Mouse (Mus musculus) MEL (cell line): ENCODE results near the gene Tmem8. TPM values are rescaled to one million over a fixed set of nuclear protein-coding genes. Genes with fewer than 3 reads are reported as not detected.

Experiments used
- DNase-seq: peaks from one replicate; pipeline ENCODE4 v3.0.0; 2011; ENCODE audit warnings: low read depth, low spot score
- H3K27ac ChIP-seq: 2 replicates; pipeline ENCODE4 v1.5.1; 2012; ENCODE audit warnings: low read depth, mild to moderate bottlenecking, control low read depth, low read length, moderate library complexity; ENCODE audit not compliant: control insufficient read depth
- H3K27me3 ChIP-seq, 2 experiments: fragments of 150-350 bp in 1 of 2; sonication (generic) in 1 of 2; 2 replicates each; pipeline ENCODE4 v1.6.1; 2012; ENCODE audit warnings: low read length in 2 of 2, mild to moderate bottlenecking in 2 of 2, improper control_type of control experiment in 1 of 2, moderate library complexity in 1 of 2; ENCODE audit not compliant: insufficient read depth in 2 of 2, control insufficient read depth in 1 of 2
- H3K36me3 ChIP-seq, 2 experiments: 2 replicates each; pipeline ENCODE4 v1.6.1; 2012 to 2014; ENCODE audit warnings: low read length in 2 of 2, improper control_type of control experiment in 1 of 2, inconsistent platforms in 1 of 2, mild to moderate bottlenecking in 1 of 2; ENCODE audit not compliant: insufficient read depth in 2 of 2, control insufficient read depth in 1 of 2
- H3K4me1 ChIP-seq, 2 experiments: fragments of 150-350 bp in 1 of 2; sonication (generic) in 1 of 2; 2 replicates each; pipeline ENCODE4 v1.6.1; 2012; ENCODE audit warnings: low read length in 2 of 2, improper control_type of control experiment in 1 of 2, mild to moderate bottlenecking in 1 of 2; ENCODE audit not compliant: insufficient read depth in 2 of 2, control insufficient read depth in 1 of 2
- H3K4me3 ChIP-seq, 2 experiments: fragments of 150-350 bp in 1 of 2; sonication (generic) in 1 of 2; 2 replicates each; pipeline ENCODE4 v1.5.1; 2012; ENCODE audit warnings: low read depth in 2 of 2, low read length in 2 of 2, mild to moderate bottlenecking in 2 of 2, moderate library complexity in 2 of 2, control low read depth in 1 of 2, improper control_type of control experiment in 1 of 2; ENCODE audit not compliant: control insufficient read depth in 1 of 2, insufficient read depth in 1 of 2
- H3K79me2 ChIP-seq: 2 replicates; pipeline ENCODE4 v1.6.1; 2012; ENCODE audit warnings: mild to moderate bottlenecking, low read length, moderate library complexity; ENCODE audit not compliant: control insufficient read depth, poor library complexity, insufficient read depth
- H3K9ac ChIP-seq: 2 replicates; pipeline ENCODE4 v1.6.1; 2012; ENCODE audit warnings: low read depth, mild to moderate bottlenecking, control low read depth, low read length, moderate library complexity; ENCODE audit not compliant: control insufficient read depth, poor library complexity, severe bottlenecking
- H3K9me3 ChIP-seq: fragments of 150-350 bp; sonication (generic); replicated peaks from 2 replicates; pipeline ENCODE4 v1.6.1; 2012; ENCODE audit warnings: mild to moderate bottlenecking, low read length, improper control_type of control experiment, moderate library complexity; ENCODE audit not compliant: insufficient read depth
- BHLHE40 ChIP-seq: IDR thresholded peaks from 2 replicates; pipeline ENCODE4 v1.6.1; 2012; ENCODE audit warnings: low read depth, mild to moderate bottlenecking, inconsistent platforms, low read length, improper control_type of control experiment, borderline replicate concordance
- CHD2 ChIP-seq: IDR thresholded peaks from 2 replicates; pipeline ENCODE4 v1.6.1; 2011; ENCODE audit warnings: low read length, improper control_type of control experiment
- CTCF ChIP-seq, 3 experiments: IDR thresholded peaks in 2 of 3; conservative IDR thresholded peaks in 1 of 3; 2 replicates each; pipeline ENCODE4 v1.5.1; 2011 to 2012; ENCODE audit warnings: low read length in 3 of 3, low read depth in 2 of 3, mild to moderate bottlenecking in 2 of 3, improper control_type of control experiment in 1 of 3, inconsistent platforms in 1 of 3, mixed read lengths in 1 of 3, moderate library complexity in 1 of 3; ENCODE audit not compliant: control insufficient read depth in 1 of 3, insufficient read depth in 1 of 3, poor library complexity in 1 of 3, severe bottlenecking in 1 of 3
- GABPA ChIP-seq: IDR thresholded peaks from 2 replicates; pipeline ENCODE4 v1.6.1; 2012; ENCODE audit warnings: low read depth, mild to moderate bottlenecking, inconsistent platforms, low read length, improper control_type of control experiment, moderate library complexity
- HCFC1 ChIP-seq: IDR thresholded peaks from 2 replicates; pipeline ENCODE4 v1.6.1; 2012; ENCODE audit warnings: low read depth, mild to moderate bottlenecking, inconsistent platforms, low read length, improper control_type of control experiment, moderate library complexity
- JUND ChIP-seq: IDR thresholded peaks from 2 replicates; pipeline ENCODE4 v1.6.1; 2011; ENCODE audit warnings: low read depth, mild to moderate bottlenecking, improper control_type of control experiment, low read length
- MAFK ChIP-seq: IDR thresholded peaks from 2 replicates; pipeline ENCODE4 v1.6.1; 2011; ENCODE audit warnings: low read depth, mild to moderate bottlenecking, low read length, improper control_type of control experiment, borderline replicate concordance
- MAX ChIP-seq: IDR thresholded peaks from 2 replicates; pipeline ENCODE4 v1.6.1; 2011; ENCODE audit warnings: low read length, improper control_type of control experiment
- MAZ ChIP-seq: IDR thresholded peaks from 2 replicates; pipeline ENCODE4 v1.6.1; 2012; ENCODE audit warnings: low read depth, mild to moderate bottlenecking, inconsistent platforms, low read length, improper control_type of control experiment
- MEF2A ChIP-seq: IDR thresholded peaks from 2 replicates; pipeline ENCODE4 v1.6.1; 2014; ENCODE audit warnings: low read depth, mild to moderate bottlenecking, inconsistent platforms, low read length, improper control_type of control experiment; ENCODE audit not compliant: poor library complexity, insufficient replicate concordance, severe bottlenecking; ENCODE audit errors: extremely low read depth
- MXI1 ChIP-seq: IDR thresholded peaks from 2 replicates; pipeline ENCODE4 v1.6.1; 2011; ENCODE audit warnings: mild to moderate bottlenecking, low read depth, low read length, improper control_type of control experiment
- MYB ChIP-seq: IDR thresholded peaks from 2 replicates; pipeline ENCODE4 v1.6.1; 2011; ENCODE audit warnings: mild to moderate bottlenecking, low read depth, low read length, improper control_type of control experiment
- MYC ChIP-seq: IDR thresholded peaks from 2 replicates; pipeline ENCODE4 v1.6.1; 2011; ENCODE audit warnings: low read depth, mild to moderate bottlenecking, low read length, improper control_type of control experiment, moderate library complexity
- NELFE ChIP-seq: IDR thresholded peaks from 2 replicates; pipeline ENCODE4 v1.6.1; 2011; ENCODE audit warnings: low read depth, low read length, improper control_type of control experiment
- NRF1 ChIP-seq: IDR thresholded peaks from 2 replicates; pipeline ENCODE4 v1.6.1; 2014; ENCODE audit warnings: low read depth, mild to moderate bottlenecking, inconsistent platforms, low read length, improper control_type of control experiment, moderate library complexity; ENCODE audit not compliant: poor library complexity, insufficient read depth, severe bottlenecking
- POLR2A ChIP-seq, 2 experiments: IDR thresholded peaks; 2 replicates each; pipeline ENCODE4 v1.6.1; 2011 to 2012; ENCODE audit warnings: low read length in 2 of 2, mild to moderate bottlenecking in 2 of 2, control low read depth in 1 of 2, improper control_type of control experiment in 1 of 2, low read depth in 1 of 2, moderate library complexity in 1 of 2; ENCODE audit not compliant: control insufficient read depth in 1 of 2, insufficient read depth in 1 of 2, poor library complexity in 1 of 2
- POLR2AphosphoS2 ChIP-seq: IDR thresholded peaks from 2 replicates; pipeline ENCODE4 v1.6.1; 2011; ENCODE audit warnings: low read length, improper control_type of control experiment
- RAD21 ChIP-seq: IDR thresholded peaks from 2 replicates; pipeline ENCODE4 v1.6.1; 2011; ENCODE audit warnings: mild to moderate bottlenecking, low read depth, low read length, improper control_type of control experiment
- RCOR1 ChIP-seq: IDR thresholded peaks from 2 replicates; pipeline ENCODE4 v1.6.1; 2012; ENCODE audit warnings: low read depth, mild to moderate bottlenecking, inconsistent platforms, low read length, improper control_type of control experiment
- SIN3A ChIP-seq: IDR thresholded peaks from 2 replicates; pipeline ENCODE4 v1.6.1; 2012; ENCODE audit warnings: low read length, improper control_type of control experiment, inconsistent platforms
- SMC3 ChIP-seq: IDR thresholded peaks from 2 replicates; pipeline ENCODE4 v1.6.1; 2011; ENCODE audit warnings: low read depth, low read length, improper control_type of control experiment
- TCF12 ChIP-seq: IDR thresholded peaks from 2 replicates; pipeline ENCODE4 v1.6.1; 2014; ENCODE audit warnings: low read depth, mild to moderate bottlenecking, inconsistent platforms, low read length, improper control_type of control experiment, moderate library complexity
- UBTF ChIP-seq: IDR thresholded peaks from 2 replicates; pipeline ENCODE4 v1.6.1; 2012; ENCODE audit warnings: low read depth, mild to moderate bottlenecking, inconsistent platforms, low read length, improper control_type of control experiment, moderate library complexity, borderline replicate concordance; ENCODE audit not compliant: insufficient read depth
- USF2 ChIP-seq, 2 experiments: IDR thresholded peaks; 2 replicates each; pipeline ENCODE4 v1.6.1; 2011 to 2012; ENCODE audit warnings: improper control_type of control experiment in 2 of 2, low read length in 2 of 2, borderline replicate concordance in 1 of 2, inconsistent platforms in 1 of 2, low read depth in 1 of 2, mild to moderate bottlenecking in 1 of 2; ENCODE audit not compliant: insufficient read depth in 1 of 2
- ZC3H11A ChIP-seq: IDR thresholded peaks from 2 replicates; pipeline ENCODE4 v1.6.1; 2012; ENCODE audit warnings: low read depth, mild to moderate bottlenecking, inconsistent platforms, low read length, improper control_type of control experiment
- ZNF384 ChIP-seq: IDR thresholded peaks from 2 replicates; pipeline ENCODE4 v1.6.1; 2012; ENCODE audit warnings: low read depth, mild to moderate bottlenecking, inconsistent platforms, low read length, improper control_type of control experiment
- polyA plus RNA-seq, 2 experiments: library from polyadenylated mRNA; stranded (reverse) in 1 of 2; unstranded in 1 of 2; fragments of >175 nt in 1 of 2; fragments of >200 nt in 1 of 2; gene quantifications; 2 replicates each; pipeline versions ENCODE4 v1.2.1 to v1.2.4; 2012; ENCODE audit warnings: low replicate concordance in 2 of 2, low read depth in 1 of 2; ENCODE audit not compliant: insufficient read length in 2 of 2, insufficient read depth in 1 of 2, missing spikeins in 1 of 2
- total RNA-seq: library from RNA; depleted of rRNA; stranded (reverse); fragments of 300-350 nt; gene quantifications from 2 replicates; pipeline ENCODE4 v1.2.3, GENCODE M21; 2012

Gene Tmem8
- total and polyA plus RNA-seq, 3 experiments: 4.7 to 16.7 TPM; not detected in 1

DNA sequence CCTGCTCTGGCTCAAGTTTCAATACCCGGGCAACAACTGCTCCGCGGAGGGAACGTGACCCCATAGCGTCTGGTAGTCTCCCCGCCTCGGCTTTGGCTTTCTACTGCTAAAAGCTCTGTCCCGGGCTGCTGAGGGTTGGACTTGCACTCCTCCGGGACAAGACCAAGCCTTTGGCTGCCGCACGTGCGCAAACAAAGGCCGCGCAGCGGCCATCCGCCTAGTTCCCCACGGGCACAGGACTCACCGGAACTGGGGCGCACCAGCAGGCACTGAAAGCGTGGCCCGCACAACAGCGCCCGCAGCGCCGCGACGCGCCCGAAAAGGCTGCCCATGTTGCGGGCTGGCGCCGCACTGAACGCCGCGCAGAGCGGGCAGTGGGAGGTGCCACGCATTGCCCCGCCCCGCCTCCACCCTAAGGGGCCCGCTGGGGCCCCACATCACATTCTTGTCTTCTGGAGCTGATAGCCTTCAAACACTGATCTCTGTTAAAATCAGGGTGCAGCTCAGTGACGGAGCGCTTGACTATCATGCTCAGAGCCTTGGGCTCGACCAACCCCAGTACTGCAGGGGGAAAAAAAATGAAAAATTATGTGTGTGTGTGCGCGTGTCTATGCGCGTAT is 17.9 kb upstream of the Tmem8 start, which contains the start of gene Nme4 (continued):
- TF ChIP-seq MEF2A (no peak), UBTF (no peak), ZNF384 (peak; percentile 81), MAFK (no peak), TCF12 (peak; percentile 63), MAX (peak; percentile 34; the same call in 1 of the 2 replicates), CHD2 (no peak), MAZ (peak; percentile 76), RAD21 (no peak), JUND (no peak), SIN3A (peak; percentile 83), RCOR1 (peak; percentile 60), POLR2AphosphoS2 (peak; percentile 79), CTCF (IDR thresholded peaks at IDR 0.05 in 2 of 3, conservative IDR thresholded peaks at IDR 0.05 in 1 of 3; ENCODE audit: control insufficient read depth in 1 of 3, insufficient read depth in 1 of 3, low read depth in 2 of 3, low read length in 3 of 3, poor library complexity in 1 of 3, severe bottlenecking in 1 of 3) (no peak), MYB (0 out of 2 replicates have a peak, but pooled peaks have one; percentile 29), MYC (peak; percentile 84), BHLHE40 (peak; percentile 72), GABPA (no peak), SMC3 (no peak), POLR2A (IDR thresholded peaks at IDR 0.05; ENCODE audit: control insufficient read depth in 1 of 2, insufficient read depth in 1 of 2, low read depth in 1 of 2, low read length in 2 of 2, poor library complexity in 1 of 2) (peak; percentile 90 to 96), ZC3H11A (no peak), HCFC1 (peak; percentile 55; the same call in 1 of the 2 replicates)

GRCm38 (mm10) chr17:26098461-26098860 is 14.6 kb upstream of the Tmem8 start:
- TF ChIP-seq NELFE (no peak), POLR2AphosphoS2 (no peak), USF2 (IDR thresholded peaks at IDR 0.05; ENCODE audit: borderline replicate concordance in 1 of 2, insufficient read depth in 1 of 2, low read depth in 1 of 2, low read length in 2 of 2) (no peak), CTCF (IDR thresholded peaks at IDR 0.05 in 2 of 3, conservative IDR thresholded peaks at IDR 0.05 in 1 of 3; ENCODE audit: control insufficient read depth in 1 of 3, insufficient read depth in 1 of 3, low read depth in 2 of 3, low read length in 3 of 3, poor library complexity in 1 of 3, severe bottlenecking in 1 of 3) (no peak), POLR2A (IDR thresholded peaks at IDR 0.05; ENCODE audit: control insufficient read depth in 1 of 2, insufficient read depth in 1 of 2, low read depth in 1 of 2, low read length in 2 of 2, poor library complexity in 1 of 2) (no peak), MYB (no peak), MAFK (no peak), NRF1 (no peak), MXI1 (no peak), BHLHE40 (no peak)
- Histone ChIP-seq H3K9me3 (no peaks in the 10 kb centered on the region), H3K27me3 (no peaks in the 10 kb centered on the region), H3K9ac (no peak overlapping the region), H3K27ac (no peak overlapping the region), H3K4me3 (no peak overlapping the region), H3K36me3 (peaks cover 0 to 8% of the 10 kb centered on the region in 2 experiments; a peak in 2 of 4 replicates), H3K79me2 (peaks cover 5% of the 10 kb centered on the region; the same call in 1 of the 2 replicates), H3K4me1 (peaks cover 0 to 9% of the 10 kb centered on the region in 2 experiments; a peak in 2 of 4 replicates)
- DNase-seq: no peak
